Mouse (Mus musculus) limb, embryonic 11.5 days (tissue): ENCODE data around the gene Figla. TPM values are rescaled to one million over a fixed set of nuclear protein-coding genes. Genes with fewer than 3 reads are reported as not detected.

Experiments used
- ATAC-seq: fragments of 200-750 bp; cut with Nextera tagmentation; 2 replicates; pipeline ENCODE4 v1.8.0; 2017; ENCODE audit warnings: low read depth; ENCODE audit not compliant: insufficient number of reproducible peaks, low FRiP score, low TSS enrichment
- DNase-seq: peaks from one replicate; pipeline ENCODE4 v3.0.0-alpha.2; 2015; ENCODE audit warnings: low spot score
- H3K27ac ChIP-seq: fragments of 300-500 bp; sonication (generic); replicated peaks from 2 replicates; pipeline ENCODE4 v1.5.1; 2014; ENCODE audit warnings: low read depth, mild to moderate bottlenecking, low read length
- H3K27me3 ChIP-seq: fragments of 300-500 bp; sonication (generic); 2 replicates; pipeline ENCODE4 v1.6.1; 2014; ENCODE audit warnings: mild to moderate bottlenecking, low read length, mixed read lengths; ENCODE audit not compliant: control insufficient read depth, insufficient read depth
- H3K36me3 ChIP-seq: fragments of 300-500 bp; sonication (generic); 2 replicates; pipeline ENCODE4 v1.6.1; 2014; ENCODE audit warnings: mild to moderate bottlenecking, low read length, moderate library complexity, mixed read lengths; ENCODE audit not compliant: control insufficient read depth, insufficient read depth
- H3K4me1 ChIP-seq: fragments of 300-500 bp; sonication (generic); 2 replicates; pipeline ENCODE4 v1.6.1; 2014; ENCODE audit warnings: low read length, mixed read lengths; ENCODE audit not compliant: control insufficient read depth, insufficient read depth
- H3K4me2 ChIP-seq: fragments of 300-500 bp; sonication (generic); 2 replicates; pipeline ENCODE4 v1.6.1; 2014; ENCODE audit warnings: low read depth, mild to moderate bottlenecking, moderate library complexity; ENCODE audit not compliant: severe bottlenecking
- H3K4me3 ChIP-seq: fragments of 300-500 bp; sonication (generic); 2 replicates; pipeline ENCODE4 v1.5.1; 2014; ENCODE audit warnings: low read depth, low read length
- H3K9ac ChIP-seq: fragments of 300-500 bp; sonication (generic); 2 replicates; pipeline ENCODE4 v1.6.1; 2014; ENCODE audit warnings: mild to moderate bottlenecking, low read length
- H3K9me3 ChIP-seq: fragments of 300-500 bp; sonication (generic); 2 replicates; pipeline ENCODE4 v1.6.1; 2016; ENCODE audit warnings: low read length; ENCODE audit not compliant: control insufficient read depth
- WGBS: fragments of 180-500 bp; shearing (Covaris S2); extraction: QIAGEN DNeasy Blood & Tissue Kit; methylation state at CpG from one replicate; pipeline ENCODE4 v1.1.7; 2014; 5-methylcytosine and 5-hydroxymethylcytosine counted together
- polyA plus RNA-seq: library from polyadenylated mRNA; unstranded; fragments of >200 nt; fragmentation: Nextera tagmentation; extraction: Ambion mirVana; gene quantifications from 2 replicates; pipeline ENCODE4 v1.2.1, GENCODE M21; 2014

The Figla gene
- polyA plus RNA-seq, 1 experiment from 2014 or later, result not detected

- no peak overlapping the region for H3K4me3 ChIP-seq
- H3K9ac ChIP-seq, result no peak overlapping the region
- no peaks in the 10 kb centered on the region for H3K27me3 ChIP-seq
- H3K27ac ChIP-seq, result no peak overlapping the region
- no peak overlapping the region for H3K4me2 ChIP-seq
- H3K4me1 ChIP-seq, result no peaks in the 10 kb centered on the region
- DNase-seq (no peak), ATAC-seq (no peak)
- H3K36me3 ChIP-seq, result no peaks in the 10 kb centered on the region
- no peaks in the 10 kb centered on the region for H3K9me3 ChIP-seq
- 68% methylated on average over 5 of the region's 5 CpGs for WGBS
These were observed 53.0 kb downstream of the Figla start for GRCm38 (mm10) chr6:86069009-86069408.

DNA sequence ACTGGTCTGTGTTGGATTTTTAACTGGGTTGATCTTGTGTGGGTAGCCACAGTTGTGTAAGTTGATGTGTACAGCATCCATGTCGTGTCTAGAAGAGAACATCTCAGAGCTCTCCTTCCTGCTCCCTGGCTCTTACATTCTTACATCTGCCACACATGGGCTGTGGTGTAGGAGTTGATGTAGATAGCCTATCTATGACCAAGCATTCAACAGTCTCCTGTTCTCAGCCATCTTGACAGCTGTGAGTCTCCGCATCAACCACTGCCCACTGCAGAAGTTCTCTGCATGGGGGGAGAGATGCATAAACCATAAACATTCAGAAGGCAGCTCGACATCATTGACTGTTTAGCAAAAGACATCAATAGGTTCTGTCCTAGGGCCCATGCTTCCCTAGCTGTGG lies 53.9 kb downstream of the Figla start:
- Histone ChIP-seq H3K4me3 (no peak overlapping the region), H3K4me2 (no peak overlapping the region), H3K4me1 (no peaks in the 10 kb centered on the region), H3K9me3 (no peaks in the 10 kb centered on the region), H3K36me3 (no peaks in the 10 kb centered on the region), H3K27ac (no peak overlapping the region), H3K9ac (no peak overlapping the region), H3K27me3 (no peaks in the 10 kb centered on the region)
- WGBS, result 89% methylated on average over 3 of the region's 3 CpGs
- no peak for DNase-seq
- ATAC-seq, result no peak

DNA sequence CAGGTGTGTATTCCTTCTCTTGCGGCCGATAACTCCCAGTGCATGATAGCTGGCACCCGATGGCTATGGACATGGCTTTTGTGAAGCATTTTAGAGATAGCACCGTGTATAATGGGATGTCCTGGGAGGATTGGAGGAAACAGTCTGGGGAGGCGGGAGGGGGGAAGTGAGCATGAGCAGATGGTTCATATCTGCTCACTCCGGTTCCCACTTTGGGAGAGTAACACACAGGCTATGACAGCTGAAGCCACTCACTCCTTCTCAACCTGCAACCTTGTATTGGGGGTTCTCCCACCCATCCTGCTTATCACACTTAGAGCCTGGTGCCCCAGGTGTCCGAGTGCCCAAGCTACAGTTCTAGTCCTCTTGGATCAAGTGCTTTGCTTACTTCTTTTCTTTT lies 54.3 kb downstream of the Figla start:
- H3K36me3 ChIP-seq, result no peaks in the 10 kb centered on the region
- H3K9me3 ChIP-seq, result no peaks in the 10 kb centered on the region
- no peak for ATAC-seq
- H3K27ac ChIP-seq, result no peak overlapping the region
- H3K27me3 ChIP-seq, result no peaks in the 10 kb centered on the region
- no peak overlapping the region for H3K9ac ChIP-seq
- 89% methylated on average over 7 of the region's 7 CpGs for WGBS
- H3K4me2 ChIP-seq, result no peak overlapping the region
- no peak overlapping the region for H3K4me3 ChIP-seq
- DNase-seq, result no peak
- H3K4me1 ChIP-seq, result no peaks in the 10 kb centered on the region

Other genes with a start within 250 kb of the Figla start
- not detected in 2 replicates for gene Nat8f6, start 195.2 kb upstream of the Figla start, polyA plus RNA-seq
- gene Nat8f5, start 195.2 kb upstream of the Figla start, polyA plus RNA-seq, result not detected in 2 replicates
- gene Nat8, start 184.1 kb upstream of the Figla start, polyA plus RNA-seq, result not detected in 2 replicates
- gene Nat8f2, start 147.0 kb upstream of the Figla start, polyA plus RNA-seq, result not detected in 2 replicates
- 2.3 and 3.2 TPM in 2 replicates for gene Nat8f4, start 111.3 kb upstream of the Figla start, polyA plus RNA-seq
- gene Tprkb, start 104.3 kb upstream of the Figla start, polyA plus RNA-seq, result 25.3 and 29.0 TPM in 2 replicates
- gene Nat8f1, start 100.5 kb upstream of the Figla start, polyA plus RNA-seq, result 3.5 and 4.4 TPM in 2 replicates
- 44.7 and 50.6 TPM in 2 replicates for gene Dusp11, start 54.5 kb upstream of the Figla start, polyA plus RNA-seq
- gene Add2, start 12.5 kb downstream of the Figla start, polyA plus RNA-seq, result 5.9 and 6.4 TPM in 2 replicates
- 1.7 and 2.6 TPM in 2 replicates for gene Tgfa, start 179.1 kb downstream of the Figla start, polyA plus RNA-seq